Mouse (Mus musculus): Measurements from ENCODE around the gene Clcc1. TPM values are rescaled to one million over a fixed set of nuclear protein-coding genes. Genes with fewer than 3 reads are reported as not detected.
"Not testable (repeated sequence)": the region's sequence is repeated elsewhere in the genome, so short reads cannot be mapped to it uniquely, and the experiment has no call there.

Gene Clcc1
- 41.4 and 55.8 TPM in 2 replicates for polyA plus RNA-seq (2012; rRNA removed)

- peak; percentile 98 for DNase-seq (ENCODE audit: low read depth)
- TF ChIP-seq POLR2A (IDR thresholded peaks at IDR 0.05; ENCODE audit: borderline replicate concordance, extremely low read depth, insufficient read depth, insufficient read length, poor library complexity, severe bottlenecking) (peak; percentile 94), CTCF (IDR thresholded peaks at IDR 0.05; ENCODE audit: borderline replicate concordance, extremely low read depth, insufficient read depth, insufficient read length) (no peak)
Measured at GRCm38 (mm10) chr3:108653710-108654379, at the start of gene Clcc1. Gene Clcc1, plus strand, starts transcription at chr3:108653913.

GRCm38 (mm10) chr3:108608906-108609305 lies 44.8 kb upstream of the Clcc1 start:
- no peak for TF ChIP-seq POLR2A (IDR thresholded peaks at IDR 0.05; ENCODE audit: borderline replicate concordance, extremely low read depth, insufficient read depth, insufficient read length, poor library complexity, severe bottlenecking)
- TF ChIP-seq CTCF (IDR thresholded peaks at IDR 0.05; ENCODE audit: borderline replicate concordance, extremely low read depth, insufficient read depth, insufficient read length): no peak
- no peak for DNase-seq (ENCODE audit: low read depth)

- no peak for TF ChIP-seq CTCF (IDR thresholded peaks at IDR 0.05; ENCODE audit: borderline replicate concordance, extremely low read depth, insufficient read depth, insufficient read length)
- TF ChIP-seq POLR2A (IDR thresholded peaks at IDR 0.05; ENCODE audit: borderline replicate concordance, extremely low read depth, insufficient read depth, insufficient read length, poor library complexity, severe bottlenecking): no peak
- DNase-seq (ENCODE audit: low read depth): no peak
Measured at GRCm38 (mm10) chr3:108634761-108635160, 19.0 kb upstream of the Clcc1 start.

GRCm38 (mm10) chr3:108639412-108639811 lies 14.3 kb upstream of the Clcc1 start:
- TF ChIP-seq POLR2A (IDR thresholded peaks at IDR 0.05; ENCODE audit: borderline replicate concordance, extremely low read depth, insufficient read depth, insufficient read length, poor library complexity, severe bottlenecking): no peak
- peak; percentile 27; the same call in 1 of the 2 replicates for TF ChIP-seq CTCF (IDR thresholded peaks at IDR 0.05; ENCODE audit: borderline replicate concordance, extremely low read depth, insufficient read depth, insufficient read length)
- peak; percentile 17 for DNase-seq (ENCODE audit: low read depth)

- TF ChIP-seq POLR2A (IDR thresholded peaks at IDR 0.05; ENCODE audit: borderline replicate concordance, extremely low read depth, insufficient read depth, insufficient read length, poor library complexity, severe bottlenecking): no peak
- no peak for TF ChIP-seq CTCF (IDR thresholded peaks at IDR 0.05; ENCODE audit: borderline replicate concordance, extremely low read depth, insufficient read depth, insufficient read length)
- no peak for DNase-seq (ENCODE audit: low read depth)
Measured at GRCm38 (mm10) chr3:108640998-108641397, 12.7 kb upstream of the Clcc1 start.

- DNase-seq (ENCODE audit: low read depth): no peak
- TF ChIP-seq CTCF (IDR thresholded peaks at IDR 0.05; ENCODE audit: borderline replicate concordance, extremely low read depth, insufficient read depth, insufficient read length): no peak
- TF ChIP-seq POLR2A (IDR thresholded peaks at IDR 0.05; ENCODE audit: borderline replicate concordance, extremely low read depth, insufficient read depth, insufficient read length, poor library complexity, severe bottlenecking): no peak
Measured at GRCm38 (mm10) chr3:108644856-108645255, 8.9 kb upstream of the Clcc1 start.

GRCm38 (mm10) chr3:108646036-108646435 lies 7.7 kb upstream of the Clcc1 start:
- peak; percentile 70 for DNase-seq (ENCODE audit: low read depth)
- TF ChIP-seq POLR2A (IDR thresholded peaks at IDR 0.05; ENCODE audit: borderline replicate concordance, extremely low read depth, insufficient read depth, insufficient read length, poor library complexity, severe bottlenecking) (no peak), CTCF (IDR thresholded peaks at IDR 0.05; ENCODE audit: borderline replicate concordance, extremely low read depth, insufficient read depth, insufficient read length) (no peak)

- not testable (repeated sequence) for DNase-seq (ENCODE audit: low read depth)
Measured at GRCm38 (mm10) chr3:108647681-108648080, 6.0 kb upstream of the Clcc1 start.

GRCm38 (mm10) chr3:108652866-108653642 lies 659 bp upstream of the Clcc1 start:
- peak; percentile 30 for DNase-seq (ENCODE audit: low read depth)
- no peak for TF ChIP-seq CTCF (IDR thresholded peaks at IDR 0.05; ENCODE audit: borderline replicate concordance, extremely low read depth, insufficient read depth, insufficient read length)
- no peak for TF ChIP-seq POLR2A (IDR thresholded peaks at IDR 0.05; ENCODE audit: borderline replicate concordance, extremely low read depth, insufficient read depth, insufficient read length, poor library complexity, severe bottlenecking)

GRCm38 (mm10) chr3:108654566-108654965 lies 853 bp downstream of the Clcc1 start:
- TF ChIP-seq POLR2A (IDR thresholded peaks at IDR 0.05; ENCODE audit: borderline replicate concordance, extremely low read depth, insufficient read depth, insufficient read length, poor library complexity, severe bottlenecking) (no peak), CTCF (IDR thresholded peaks at IDR 0.05; ENCODE audit: borderline replicate concordance, extremely low read depth, insufficient read depth, insufficient read length) (no peak)
- peak; percentile 7 for DNase-seq (ENCODE audit: low read depth)

GRCm38 (mm10) chr3:108655486-108655885 lies 1.8 kb downstream of the Clcc1 start:
- TF ChIP-seq CTCF (IDR thresholded peaks at IDR 0.05; ENCODE audit: borderline replicate concordance, extremely low read depth, insufficient read depth, insufficient read length) (no peak), POLR2A (IDR thresholded peaks at IDR 0.05; ENCODE audit: borderline replicate concordance, extremely low read depth, insufficient read depth, insufficient read length, poor library complexity, severe bottlenecking) (no peak)
- DNase-seq (ENCODE audit: low read depth): no peak

GRCm38 (mm10) chr3:108658612-108659011 lies 4.9 kb downstream of the Clcc1 start:
- no peak for DNase-seq (ENCODE audit: low read depth)
- TF ChIP-seq POLR2A (IDR thresholded peaks at IDR 0.05; ENCODE audit: borderline replicate concordance, extremely low read depth, insufficient read depth, insufficient read length, poor library complexity, severe bottlenecking) (no peak), CTCF (IDR thresholded peaks at IDR 0.05; ENCODE audit: borderline replicate concordance, extremely low read depth, insufficient read depth, insufficient read length) (no peak)

All from brain, embryonic 14.5 days (tissue).